Mouse (Mus musculus): ENCODE data around the gene Senp6. TPM values are rescaled to one million over a fixed set of nuclear protein-coding genes. Genes with fewer than 3 reads are reported as not detected.
"Not testable (repeated sequence)": the region's sequence is repeated elsewhere in the genome, so short reads cannot be mapped to it uniquely, and the experiment has no call there.

The Senp6 gene
- total RNA-seq (2021): 100 to 1,000 TPM in 1 of 2 experiments, 10 to 100 TPM in 1; 97.9 to 109 TPM
- long read RNA-seq, experiment 1, full-length matches to known transcripts: 24 of 51 reads
- long read RNA-seq, experiment 1, partial matches to known transcripts: 3 of 51 reads
- long read RNA-seq, experiment 1, other reads (novel, unspliced or antisense): 24 of 51 reads
- long read RNA-seq, experiment 2, full-length matches to known transcripts: 24 of 70 reads
- long read RNA-seq, experiment 2, partial matches to known transcripts: 6 of 70 reads
- long read RNA-seq, experiment 2, other reads (novel, unspliced or antisense): 40 of 70 reads

DNA sequence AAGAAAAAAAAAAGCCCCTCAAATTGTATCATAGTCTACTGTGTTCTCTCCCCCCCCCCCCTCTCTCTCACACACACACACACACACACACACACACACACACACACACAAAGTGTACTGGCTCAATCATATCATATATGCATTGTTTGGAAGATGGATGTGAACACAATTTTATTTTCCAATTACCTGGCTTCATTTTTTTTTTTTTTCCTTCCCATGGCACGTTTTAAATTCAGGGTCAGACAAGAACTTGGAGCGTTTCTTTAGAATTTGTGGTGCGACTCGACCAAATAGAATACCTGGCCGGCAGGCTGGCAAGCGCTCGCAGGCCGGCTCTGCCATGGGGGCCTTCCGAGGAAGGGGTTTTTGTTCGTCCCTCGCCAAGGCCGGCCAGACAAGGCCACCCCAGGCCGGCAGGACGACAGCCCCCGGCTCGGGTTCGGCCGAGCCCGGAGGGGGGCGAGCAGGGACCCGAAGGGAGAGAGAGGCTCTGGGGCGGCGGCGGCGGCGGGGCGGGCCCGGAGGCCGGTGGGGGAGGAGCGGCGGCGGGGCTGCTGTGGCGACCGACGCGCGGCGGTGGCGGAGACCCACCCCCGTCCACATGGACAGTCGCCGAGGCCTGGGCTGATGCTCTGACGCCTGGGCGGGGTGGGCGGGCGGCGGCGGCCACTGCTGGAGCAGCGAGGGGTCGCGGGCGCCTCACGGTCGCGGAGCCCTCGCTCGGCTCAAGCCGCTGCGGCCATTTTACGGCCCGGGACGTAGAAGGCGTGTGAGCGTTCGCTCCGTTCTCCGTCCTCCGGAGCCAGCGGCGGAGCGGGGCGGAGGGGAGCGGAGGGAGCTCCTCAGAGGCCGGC is at the start of gene Senp6:
Gene Senp6, plus strand, starts transcription at position 537 of the 854 bp plus-strand sequence.
- DNase-seq (ENCODE audit: low spot score in 2 of 2): peak; percentile 53 to 75

DNA sequence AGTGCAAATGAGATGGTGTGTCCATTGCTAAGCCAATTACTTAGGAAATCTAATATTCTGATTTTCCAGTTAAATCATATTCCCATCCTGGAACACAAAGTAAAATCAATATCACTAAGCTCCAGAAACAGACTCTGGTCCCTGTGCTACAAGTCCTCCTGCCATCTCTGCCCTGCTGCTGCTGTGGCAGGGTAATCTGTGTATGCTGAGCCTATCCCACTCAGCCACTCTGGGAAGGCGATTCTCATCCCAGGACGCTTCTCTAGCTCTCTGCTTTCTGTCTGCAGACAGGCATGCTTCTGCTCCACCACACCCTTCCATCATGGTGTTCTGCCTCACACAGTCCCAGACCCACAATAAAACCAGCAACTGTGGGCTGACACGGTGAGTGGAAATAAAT is 46.3 kb upstream of the Senp6 start:
- DNase-seq (ENCODE audit: low spot score in 2 of 2): no peak

DNA sequence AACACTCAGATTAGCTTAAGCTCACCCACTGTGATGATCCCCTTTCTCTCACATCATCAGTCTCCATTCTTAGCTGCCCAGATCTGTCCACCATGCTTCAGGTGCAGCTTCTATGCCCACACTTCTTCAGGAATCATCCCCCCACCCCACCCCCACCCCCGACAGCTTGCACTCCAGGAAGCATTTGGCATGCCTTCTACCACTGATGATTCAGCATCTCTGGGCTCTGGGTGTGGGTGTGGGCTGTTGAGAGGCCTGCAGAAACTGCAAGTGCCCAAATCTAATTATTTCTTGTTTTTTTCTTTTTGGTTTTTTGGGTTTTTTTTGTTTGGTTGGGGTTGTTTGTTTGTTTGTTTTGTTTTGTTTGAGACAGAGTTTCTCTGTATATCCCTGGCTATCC is 45.1 kb upstream of the Senp6 start:
- no peak for DNase-seq (ENCODE audit: low spot score in 2 of 2)

DNA sequence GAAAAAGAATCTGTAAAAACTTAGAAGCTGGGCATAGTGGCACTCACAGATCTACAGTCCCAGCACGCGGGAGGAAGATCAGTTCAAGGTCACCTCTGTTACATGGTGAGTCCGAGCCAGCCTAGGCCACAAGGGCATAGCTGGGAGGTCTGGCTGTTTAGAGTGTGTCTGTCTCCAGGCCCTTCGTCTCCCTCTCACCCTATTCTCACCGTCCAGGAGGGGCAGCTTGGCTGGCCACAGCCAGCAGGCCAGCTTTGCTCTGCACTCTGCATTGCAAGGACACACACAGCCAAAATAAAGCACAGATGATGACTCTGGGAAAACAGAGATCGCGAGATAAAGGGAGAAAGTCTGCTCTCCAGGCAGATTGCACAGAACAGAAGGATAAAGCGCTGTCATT is 43.9 kb upstream of the Senp6 start:
- DNase-seq (ENCODE audit: low spot score in 2 of 2): peak in 1 of 2 experiments; percentile 11

DNA sequence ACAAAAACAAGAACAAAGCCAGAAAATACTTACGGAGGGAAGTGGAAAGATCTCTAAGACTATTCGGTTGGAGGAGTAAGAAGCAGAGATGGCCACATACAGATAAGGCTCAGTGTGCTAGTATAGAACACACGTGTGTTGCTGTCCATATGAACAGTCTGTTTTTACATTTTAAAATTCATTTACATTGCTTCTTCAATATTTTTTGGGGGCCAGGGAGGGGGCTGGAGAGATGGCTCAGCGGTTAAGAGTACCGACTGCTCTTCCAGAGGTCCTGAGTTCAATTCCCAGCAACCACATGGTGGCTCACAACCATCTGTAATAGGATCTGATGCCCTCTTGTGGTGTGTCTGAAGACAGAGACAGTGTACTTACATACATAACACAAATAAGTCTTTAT is 41.4 kb upstream of the Senp6 start:
- not testable (repeated sequence) for DNase-seq (ENCODE audit: low spot score in 2 of 2)

DNA sequence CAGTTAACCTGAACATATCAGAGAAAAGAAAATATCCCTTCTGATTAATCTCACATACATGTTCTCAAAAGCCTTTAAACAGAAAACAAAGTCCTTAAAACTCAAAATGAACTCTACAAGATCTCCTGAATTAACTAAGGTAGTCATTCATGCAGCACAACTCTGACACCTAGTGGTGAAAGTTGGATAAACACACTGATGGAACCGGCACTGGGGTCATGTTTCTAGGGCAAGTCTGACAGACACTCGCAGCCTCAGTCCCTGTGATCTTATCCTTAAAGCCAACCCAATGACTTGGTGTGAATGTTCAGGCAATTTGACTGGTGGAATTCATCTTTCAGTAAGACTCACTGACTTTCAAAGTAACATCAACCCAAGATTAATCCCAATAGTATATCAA is 40.7 kb upstream of the Senp6 start:
- peak; percentile 36 to 64 for DNase-seq (ENCODE audit: low spot score in 2 of 2)

DNA sequence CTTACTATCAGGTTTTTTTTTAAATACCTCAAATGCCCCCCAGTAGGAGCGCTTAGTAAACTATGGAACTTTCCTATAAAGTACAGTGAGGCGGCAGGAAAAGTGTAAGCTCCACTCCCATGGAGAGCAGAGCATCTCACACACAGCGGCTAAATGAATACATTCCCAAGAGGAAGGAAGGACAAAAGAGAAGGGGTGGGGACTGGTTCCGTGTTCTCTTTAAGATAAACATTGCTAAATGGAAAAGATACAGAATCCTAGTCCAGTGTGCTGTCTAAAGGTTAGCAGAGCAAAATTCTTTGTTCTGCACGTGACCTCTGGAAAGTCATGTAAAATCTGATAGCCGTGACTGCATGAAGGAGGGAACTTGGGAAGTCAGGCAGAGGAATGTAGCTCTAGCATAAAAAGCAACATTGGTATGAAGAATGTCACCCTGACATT is 40.1 kb upstream of the Senp6 start:
- DNase-seq (ENCODE audit: low spot score in 2 of 2): no peak

DNA sequence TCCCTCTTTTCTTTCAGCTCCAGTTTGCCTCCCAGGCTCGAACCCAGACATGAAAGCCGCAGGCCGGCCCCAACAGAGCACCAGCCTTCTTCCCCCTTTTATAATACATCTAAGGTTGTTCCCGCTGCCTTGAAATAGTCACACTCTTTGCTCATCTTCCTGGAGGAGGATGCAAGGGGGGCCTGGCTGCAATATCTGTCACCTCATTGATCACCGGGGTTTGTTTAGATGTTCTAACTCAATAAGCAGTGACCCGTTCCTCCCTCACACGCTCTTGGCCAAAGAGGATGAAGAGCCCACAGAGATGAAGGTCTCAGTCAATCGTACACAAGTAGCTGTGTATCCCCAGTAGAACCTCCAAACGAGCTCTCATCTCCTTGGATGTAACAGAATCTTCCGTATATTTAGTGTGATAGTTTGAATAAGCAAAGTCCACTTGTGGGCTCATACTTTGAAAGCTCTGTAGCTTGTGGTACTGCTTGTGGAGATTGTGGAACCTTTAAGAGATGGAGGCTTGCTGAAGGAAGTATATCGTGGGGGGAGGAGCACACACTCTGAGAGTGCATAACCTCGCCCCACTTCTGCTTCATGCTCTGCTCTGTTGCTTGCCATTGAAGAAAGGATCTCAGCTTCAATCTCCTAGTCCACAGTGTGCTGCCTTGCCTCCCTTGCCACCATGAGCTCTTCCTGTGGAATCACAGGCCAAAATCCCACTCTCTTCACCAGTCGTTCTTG is 29.3 kb upstream of the Senp6 start:
- DNase-seq (ENCODE audit: low spot score in 2 of 2): no peak

DNA sequence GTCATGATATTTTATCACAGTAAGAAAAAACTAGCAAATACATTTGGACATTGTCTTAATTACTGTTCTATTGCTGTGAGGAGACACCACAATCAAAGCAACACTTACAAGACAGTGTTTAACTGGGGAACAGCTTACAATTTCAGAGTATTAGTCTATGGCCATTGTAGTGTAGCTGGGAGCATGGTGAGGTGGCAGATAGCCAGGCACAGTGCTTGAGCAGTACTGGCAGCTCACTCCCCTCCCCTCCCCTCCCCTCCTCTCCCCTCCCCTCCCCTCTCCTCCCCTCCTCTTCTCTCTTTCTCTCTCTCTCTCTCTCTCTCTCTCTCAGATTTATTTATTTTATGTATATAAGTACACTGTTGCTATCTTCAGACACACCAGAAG is 28.7 kb upstream of the Senp6 start:
- DNase-seq (ENCODE audit: low spot score in 2 of 2): no peak

DNA sequence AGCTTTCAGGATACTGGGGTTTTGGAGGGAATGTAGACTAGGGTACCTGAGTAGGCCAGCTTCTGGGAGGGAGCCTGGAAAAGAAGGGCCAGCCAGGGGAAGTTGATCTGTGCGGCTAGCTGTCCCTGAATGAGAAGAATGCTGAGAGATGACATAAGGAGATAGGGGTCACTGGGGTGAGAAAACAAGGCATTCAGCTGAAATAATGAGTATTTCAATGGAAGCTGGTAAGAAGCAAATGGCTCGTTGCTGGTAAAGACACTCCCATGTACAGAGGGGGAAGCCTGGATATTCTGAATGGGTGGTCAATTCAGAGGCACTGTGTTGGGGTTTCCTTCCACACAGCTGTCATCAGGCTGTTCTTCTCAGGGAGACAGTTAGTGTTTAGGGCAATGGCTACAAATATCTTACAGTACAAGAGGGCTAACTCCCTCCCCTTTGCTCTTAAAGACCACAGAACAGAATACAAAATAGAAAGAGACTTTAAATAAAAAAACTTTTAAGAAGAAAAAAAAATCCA is 27.3 kb upstream of the Senp6 start:
- no peak for DNase-seq (ENCODE audit: low spot score in 2 of 2)

DNA sequence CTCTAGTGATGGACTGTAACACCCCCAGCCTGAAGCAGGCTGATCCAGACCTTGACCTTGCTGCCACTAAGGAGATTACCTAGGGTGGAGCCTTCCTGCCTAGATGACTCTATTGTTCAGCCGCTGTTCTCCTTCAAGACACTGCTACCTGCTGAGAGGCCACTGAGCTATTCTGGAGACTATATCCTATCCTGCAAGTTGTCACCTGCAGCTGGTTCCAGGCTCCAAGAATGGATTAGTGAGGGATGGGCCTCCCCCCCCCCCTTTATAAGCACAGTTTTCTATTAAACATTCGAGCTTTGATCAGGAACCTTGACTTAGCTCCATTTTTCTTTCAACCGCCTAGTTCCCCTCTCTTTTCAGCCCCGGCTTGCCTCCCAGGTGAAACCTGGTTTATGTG is 22.4 kb upstream of the Senp6 start:
- DNase-seq (ENCODE audit: low spot score in 2 of 2): not testable (repeated sequence)

DNA sequence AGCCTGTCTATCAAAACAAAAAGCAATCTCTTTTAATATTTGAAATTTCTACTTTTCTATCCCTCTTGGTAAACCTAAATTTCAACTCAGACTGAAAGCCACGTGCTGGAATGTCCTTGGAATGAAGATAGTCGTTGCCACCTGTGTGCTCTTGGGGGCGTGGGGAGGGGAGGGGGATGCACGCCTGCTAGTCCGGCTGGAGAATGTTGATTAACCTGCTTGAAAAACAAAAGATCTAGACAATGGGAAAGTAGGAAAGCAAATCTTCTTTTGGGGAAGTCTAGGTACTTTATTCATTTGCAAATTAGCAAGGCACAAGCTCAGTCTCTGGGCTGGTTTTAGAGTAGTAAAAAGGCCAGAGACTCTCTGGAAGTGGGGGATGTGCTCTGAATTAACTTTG is 17.4 kb upstream of the Senp6 start:
- not testable (repeated sequence) for DNase-seq (ENCODE audit: low spot score in 2 of 2)

DNA sequence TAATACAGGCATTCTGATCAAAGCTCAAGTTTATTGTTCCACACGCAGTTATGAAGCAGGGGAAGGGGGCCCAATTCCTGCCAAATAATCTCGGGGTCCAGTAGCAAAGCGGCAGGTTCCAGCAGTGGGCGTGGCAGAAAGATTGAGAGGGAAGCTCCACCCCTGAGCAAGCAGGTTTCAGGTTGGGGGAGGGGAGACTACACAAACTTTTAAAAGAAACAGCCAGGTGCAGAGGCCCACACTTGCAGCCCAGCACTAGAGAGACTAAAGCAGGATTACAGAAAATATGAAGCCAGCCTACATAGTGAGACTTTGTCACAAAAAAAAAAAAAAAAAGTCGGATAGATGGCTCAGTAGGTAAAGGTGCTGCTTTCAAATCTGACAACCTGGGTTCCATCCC is 13.8 kb upstream of the Senp6 start:
- no peak for DNase-seq (ENCODE audit: low spot score in 2 of 2)

DNA sequence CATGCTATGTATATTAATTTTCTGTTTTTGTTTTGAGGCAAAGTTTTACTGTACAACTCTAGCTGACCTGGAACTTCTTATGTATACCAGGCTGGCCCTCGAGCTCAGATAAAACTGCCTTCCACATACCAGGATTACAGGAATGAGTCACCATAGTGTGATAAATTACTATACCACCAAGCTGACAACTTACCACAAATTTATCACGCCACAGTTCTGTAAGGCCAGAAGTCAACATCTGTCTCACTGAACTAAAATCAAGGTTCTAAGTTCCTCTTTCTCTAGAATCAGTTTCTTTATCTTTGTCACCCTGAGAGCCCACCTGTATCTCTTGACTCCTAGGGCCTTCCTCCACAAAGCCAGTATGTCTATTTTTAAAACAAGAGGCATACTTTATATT is 9.0 kb upstream of the Senp6 start:
- no peak for DNase-seq (ENCODE audit: low spot score in 2 of 2)

DNA sequence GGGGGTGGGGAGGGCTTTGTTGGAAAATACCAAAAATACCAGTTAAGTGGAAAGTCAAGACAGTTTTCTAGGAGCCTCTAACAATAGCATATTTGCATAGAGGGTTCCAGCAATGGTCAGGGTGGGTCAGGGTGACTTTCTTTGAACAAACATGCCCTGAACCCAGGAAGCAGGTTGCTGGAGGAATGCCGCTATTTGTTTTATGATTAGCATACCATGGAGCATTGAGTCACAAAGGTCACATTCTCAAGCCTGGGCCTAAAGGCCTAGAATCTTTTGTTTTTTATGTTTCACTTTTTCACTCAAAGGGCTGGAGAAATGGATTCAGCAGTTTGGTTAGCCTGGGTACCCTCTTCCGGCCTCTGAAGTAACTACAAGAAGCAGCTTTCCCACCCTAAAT is 1.2 kb upstream of the Senp6 start:
- DNase-seq (ENCODE audit: low spot score in 2 of 2): not testable (repeated sequence)

DNA sequence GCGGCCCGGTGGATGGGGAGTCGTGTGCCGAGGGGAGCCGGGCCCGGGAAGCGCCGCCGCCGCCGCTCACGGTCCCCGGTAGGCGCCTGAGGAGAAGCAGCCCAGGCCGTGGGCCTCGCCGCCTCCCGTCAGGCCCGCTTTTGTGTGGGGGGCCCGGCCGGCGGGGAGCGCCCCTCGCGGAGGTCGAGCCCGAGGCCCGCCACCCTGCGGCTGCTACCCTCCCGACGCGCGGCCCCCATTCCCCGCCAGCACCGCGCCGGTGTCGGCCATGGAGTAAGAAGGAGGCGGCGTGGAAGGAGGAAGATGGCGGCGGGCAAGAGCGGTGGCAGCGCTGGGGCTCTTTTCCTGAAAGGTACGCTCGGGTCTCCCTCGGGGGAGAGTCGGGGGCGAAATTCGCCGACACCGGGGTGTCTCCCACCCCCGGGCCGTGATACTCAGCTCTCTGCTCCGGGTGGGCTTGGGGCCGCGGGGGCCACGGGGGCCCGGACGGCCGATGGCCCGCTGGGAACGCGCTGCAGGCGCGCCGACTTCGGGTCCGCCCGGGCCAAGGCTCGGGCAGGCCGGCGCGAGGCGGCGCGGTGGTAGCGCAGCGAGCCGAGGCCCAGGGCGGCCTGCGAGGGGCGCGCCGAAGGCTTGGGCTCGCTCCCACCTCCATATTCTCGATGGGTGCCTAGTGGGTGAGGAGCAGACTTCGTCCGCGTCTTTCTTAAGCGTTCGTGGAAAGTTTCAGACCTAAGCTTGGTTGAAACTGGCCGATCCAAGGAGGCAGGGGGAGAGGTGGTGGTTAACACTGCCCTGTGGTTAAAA is 721 bp downstream of the Senp6 start:
- DNase-seq (ENCODE audit: low spot score in 2 of 2): peak; percentile 55 to 78

DNA sequence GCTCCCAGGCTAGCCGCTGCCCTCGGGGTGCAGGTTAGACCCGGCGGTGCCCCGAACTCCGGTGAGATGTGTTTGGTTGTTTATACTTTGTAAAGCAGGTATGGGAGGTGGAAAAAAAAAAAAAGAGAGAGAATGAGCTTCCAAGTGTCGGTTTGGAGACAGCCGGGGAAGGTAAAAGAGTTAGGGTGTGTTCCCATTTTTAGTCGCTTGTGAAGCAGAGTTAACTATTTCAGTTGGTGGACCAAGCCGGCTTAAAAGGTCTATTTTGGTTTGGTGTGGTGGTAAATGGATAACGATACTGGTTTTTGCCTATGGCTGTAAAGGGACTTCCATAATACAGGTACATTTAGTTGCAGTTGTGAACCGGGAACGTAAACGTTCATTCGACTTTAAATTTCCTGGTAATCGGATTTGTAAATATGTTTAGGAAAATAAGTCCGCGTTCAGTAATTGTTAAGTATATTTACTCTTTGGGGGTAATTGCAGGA is 1.4 kb downstream of the Senp6 start:
- DNase-seq (ENCODE audit: low spot score in 2 of 2): no peak

DNA sequence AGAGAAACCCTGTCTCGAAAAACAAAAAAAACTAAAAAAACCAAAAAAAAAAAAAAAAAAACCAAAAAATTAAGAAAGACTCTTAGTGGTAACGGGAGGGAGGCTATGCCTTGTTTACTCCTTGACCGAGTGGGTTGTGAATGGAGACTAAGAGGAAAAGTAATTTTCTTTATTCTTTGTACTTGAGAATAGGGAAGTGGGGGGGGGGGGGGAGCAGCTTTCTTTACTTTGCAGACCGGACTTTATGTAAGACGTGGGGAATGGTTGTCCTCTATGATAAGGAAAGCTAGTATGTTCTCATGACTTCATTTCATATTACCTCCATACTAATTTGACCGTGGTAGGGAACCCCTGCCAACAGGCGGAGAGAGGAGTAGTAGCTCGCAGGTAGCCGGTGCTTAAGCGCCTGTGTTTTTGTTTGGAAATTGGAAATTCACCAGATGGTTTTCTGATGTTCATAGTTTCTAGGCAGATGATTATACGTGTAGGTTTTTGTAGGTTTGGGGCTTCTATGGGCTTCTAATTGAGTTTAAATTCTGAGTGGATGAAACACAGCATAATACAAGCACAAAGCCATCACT is 2.1 kb downstream of the Senp6 start:
- no peak for DNase-seq (ENCODE audit: low spot score in 2 of 2)

DNA sequence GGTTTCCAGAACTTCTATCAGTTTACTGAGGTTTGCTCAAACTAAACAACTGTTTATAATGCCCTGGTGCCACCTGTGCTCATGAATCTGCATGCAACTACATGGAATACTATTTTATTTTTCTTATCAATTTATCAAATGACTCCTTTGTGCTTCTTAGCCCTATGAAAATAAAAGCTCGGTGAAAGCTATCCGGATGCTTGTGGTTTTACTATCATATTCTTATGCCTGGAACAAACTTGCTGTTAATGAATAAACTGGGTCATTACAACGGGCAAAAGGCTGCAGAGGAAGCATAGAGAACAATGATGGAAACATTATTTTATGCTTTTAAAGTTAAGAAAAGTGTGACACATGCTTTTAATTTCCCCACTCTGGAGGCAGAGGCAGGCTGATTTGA is 3.3 kb downstream of the Senp6 start:
- no peak for DNase-seq (ENCODE audit: low spot score in 2 of 2)

DNA sequence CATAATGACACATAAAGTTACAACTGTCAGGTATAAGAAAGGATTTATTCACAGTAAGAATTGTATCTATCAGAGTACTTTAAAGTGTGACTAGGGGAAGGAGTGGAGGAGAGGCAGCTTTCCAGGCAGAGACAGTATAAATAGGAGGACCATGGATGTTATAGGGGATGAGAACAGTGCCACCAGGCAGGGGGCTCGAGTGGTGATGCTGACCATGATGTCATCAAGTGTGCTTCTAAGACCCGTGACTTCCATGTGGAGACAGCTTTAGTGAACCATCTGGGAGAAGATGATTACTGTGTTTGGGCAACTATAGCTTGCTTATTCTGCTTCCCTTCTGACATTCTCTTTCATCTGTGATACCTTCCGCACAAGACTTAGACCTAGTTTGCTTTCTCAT is 4.9 kb downstream of the Senp6 start:
- DNase-seq (ENCODE audit: low spot score in 2 of 2): no peak

All from layer of hippocampus, postnatal 14 days (tissue).